Mouse (Mus musculus): ENCODE data around the gene Gramd1b. TPM values are rescaled to one million over a fixed set of nuclear protein-coding genes. Genes with fewer than 3 reads are reported as not detected.

Gramd1b gene
- total RNA-seq, 4 experiments from 2014 or later = 134 to 191 (median 158) TPM

DNA sequence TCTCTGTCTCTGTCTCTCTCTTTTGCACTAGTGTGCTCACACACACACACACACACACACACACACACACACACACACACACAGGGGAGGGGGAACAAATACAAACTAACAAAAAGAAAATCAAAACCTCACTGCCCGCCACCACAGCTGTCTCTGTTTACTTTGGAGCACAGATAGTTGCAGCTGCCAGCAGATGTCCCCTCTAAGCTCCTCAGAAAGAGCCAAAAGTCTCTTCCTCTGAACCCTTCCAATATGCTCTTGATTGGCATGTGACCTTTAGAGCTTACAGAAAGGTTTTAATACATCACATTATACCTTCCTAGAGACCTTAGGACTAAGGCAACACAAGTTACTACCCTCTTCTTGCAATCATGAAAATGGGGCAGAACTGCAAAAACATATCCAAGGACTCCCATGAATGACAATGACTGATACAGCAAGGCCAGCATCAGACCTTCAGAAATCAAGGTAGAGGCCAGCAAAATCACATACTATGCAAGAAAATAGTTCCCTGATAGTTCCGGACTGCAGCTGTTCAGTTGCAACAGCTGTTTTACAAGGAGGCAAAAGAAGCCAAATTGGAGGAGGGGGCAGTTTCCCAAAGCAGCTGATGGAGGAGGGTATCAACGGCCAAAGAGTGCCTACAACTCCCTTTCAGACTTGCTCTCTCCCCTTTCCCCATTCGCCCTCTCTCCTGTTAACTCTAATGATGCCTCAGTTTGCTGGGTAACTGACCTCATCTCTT lies 72.5 kb downstream of the Gramd1b start:
- no peak for DNase-seq (ENCODE audit: low spot score in 2 of 2)

DNA sequence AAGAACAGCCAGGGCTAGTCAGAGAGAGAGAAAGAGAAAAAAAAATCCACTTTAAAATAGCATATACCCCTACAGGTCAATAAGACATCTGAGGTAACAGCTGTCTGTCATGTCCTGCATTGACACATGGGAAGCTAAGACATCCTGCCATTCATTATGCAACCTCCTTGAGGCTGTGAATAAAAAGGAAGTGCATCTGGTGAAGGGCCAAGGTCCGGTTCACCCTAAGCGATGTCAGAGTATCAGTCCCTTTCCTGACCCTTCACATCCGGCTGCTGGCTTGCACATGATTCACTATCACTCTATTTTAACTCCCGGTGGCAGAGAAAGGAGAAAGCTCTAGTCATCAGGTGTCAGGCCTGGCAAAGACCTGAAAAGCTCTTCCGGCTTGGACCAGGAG lies 73.7 kb downstream of the Gramd1b start:
- DNase-seq (ENCODE audit: low spot score in 2 of 2) = no peak

- DNase-seq (ENCODE audit: low spot score in 2 of 2) = no peak
Observed at GRCm38 (mm10) chr9:40456191-40456590, 75.0 kb downstream of the Gramd1b start.

GRCm38 (mm10) chr9:40455336-40456185 lies 75.6 kb downstream of the Gramd1b start:
- DNase-seq (ENCODE audit: low spot score in 2 of 2) = no peak

GRCm38 (mm10) chr9:40455020-40455335 lies 76.2 kb downstream of the Gramd1b start:
- DNase-seq (ENCODE audit: low spot score in 2 of 2) = no peak

DNA sequence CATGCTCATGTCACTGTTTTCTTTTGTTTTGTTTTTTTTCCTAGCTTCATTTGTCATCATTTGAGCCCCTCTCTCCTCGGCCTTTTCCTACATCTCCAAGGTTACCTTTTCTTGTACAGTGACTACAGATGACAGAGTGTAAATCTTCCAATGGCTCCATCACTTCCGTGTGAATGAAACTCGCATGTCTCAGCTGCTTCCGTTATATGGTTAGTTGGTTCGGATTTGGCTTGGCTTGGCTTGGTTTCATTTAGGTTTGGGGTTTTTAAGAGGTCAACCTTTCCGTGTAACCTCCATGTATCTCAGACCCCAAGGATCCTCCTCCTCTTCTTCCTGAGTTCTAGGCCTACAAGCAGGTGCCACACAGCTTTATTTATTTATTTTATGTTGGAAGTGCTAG lies 77.3 kb downstream of the Gramd1b start:
- no peak for DNase-seq (ENCODE audit: low spot score in 2 of 2)

GRCm38 (mm10) chr9:40452208-40452607 lies 79.0 kb downstream of the Gramd1b start:
- DNase-seq (ENCODE audit: low spot score in 2 of 2) = no peak

- DNase-seq (ENCODE audit: low spot score in 2 of 2) = no peak
Observed at GRCm38 (mm10) chr9:40450776-40451175, 80.4 kb downstream of the Gramd1b start.

GRCm38 (mm10) chr9:40450417-40450714 lies 80.8 kb downstream of the Gramd1b start:
- no peak for DNase-seq (ENCODE audit: low spot score in 2 of 2)

DNA sequence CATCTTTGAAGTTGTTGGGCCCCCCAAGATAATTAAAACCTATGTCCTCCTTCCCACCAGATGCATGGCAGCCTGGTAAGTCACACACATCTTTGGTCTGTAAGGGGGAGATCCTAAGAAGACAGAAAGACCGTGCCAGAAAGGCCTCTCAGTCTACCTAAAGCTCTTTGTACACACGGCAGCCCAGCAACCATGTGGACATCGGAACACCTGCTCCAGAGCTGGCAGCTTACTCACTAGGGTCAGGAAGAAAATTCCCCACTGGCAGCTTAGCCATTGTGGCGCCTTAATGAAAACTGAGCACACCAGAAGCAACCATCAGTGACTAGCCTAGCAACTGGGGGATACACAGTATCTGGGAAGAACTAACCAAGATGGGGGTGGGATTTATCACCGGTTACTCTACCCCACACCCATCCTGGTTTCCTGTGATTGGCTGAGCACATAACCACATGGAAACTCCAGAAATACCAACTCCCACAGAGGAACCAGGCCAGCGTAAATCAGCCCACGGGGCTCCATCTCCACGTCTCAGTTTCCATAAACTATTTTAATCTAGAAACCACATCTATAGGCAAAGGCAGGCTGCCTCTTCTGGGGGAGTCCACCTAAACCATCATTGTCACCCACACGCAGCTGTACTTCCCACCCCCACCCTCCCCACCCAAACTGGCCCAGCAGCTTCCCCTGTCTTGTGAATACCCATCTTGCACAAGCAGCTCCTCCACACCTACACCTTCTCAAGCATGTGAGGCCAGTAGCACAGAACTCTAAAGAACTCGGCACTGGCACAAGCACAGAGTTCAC lies 81.4 kb downstream of the Gramd1b start:
- DNase-seq (ENCODE audit: low spot score in 2 of 2) = no peak

DNA sequence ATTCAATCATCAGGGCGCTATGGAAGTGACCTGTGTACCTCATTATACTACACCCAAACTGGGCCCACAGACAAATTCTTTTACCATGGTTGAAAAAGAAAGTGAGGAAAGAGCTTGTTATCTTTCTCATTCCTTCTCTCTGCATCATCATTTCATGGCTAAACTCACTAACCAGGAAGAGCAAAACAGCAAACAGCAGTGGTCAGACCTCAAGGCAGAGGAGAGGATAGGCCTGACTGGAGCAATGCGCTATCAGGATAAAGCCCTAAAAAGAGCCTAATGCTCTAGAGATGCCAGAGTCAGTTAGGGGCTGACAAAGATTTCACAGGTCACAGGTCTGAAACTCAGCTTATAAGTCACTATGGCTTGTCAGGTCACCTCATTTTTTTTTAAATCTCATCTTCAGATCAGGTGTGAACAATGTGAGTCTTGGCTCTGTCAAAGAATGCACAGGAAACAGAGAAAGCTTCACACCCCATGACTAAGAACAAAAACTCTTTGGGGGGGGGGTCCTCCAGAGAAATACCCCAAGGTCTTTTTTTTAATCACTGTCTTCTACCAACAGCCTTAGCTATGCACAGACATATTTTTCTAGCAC lies 82.4 kb downstream of the Gramd1b start:
- DNase-seq (ENCODE audit: low spot score in 2 of 2) = no peak

DNA sequence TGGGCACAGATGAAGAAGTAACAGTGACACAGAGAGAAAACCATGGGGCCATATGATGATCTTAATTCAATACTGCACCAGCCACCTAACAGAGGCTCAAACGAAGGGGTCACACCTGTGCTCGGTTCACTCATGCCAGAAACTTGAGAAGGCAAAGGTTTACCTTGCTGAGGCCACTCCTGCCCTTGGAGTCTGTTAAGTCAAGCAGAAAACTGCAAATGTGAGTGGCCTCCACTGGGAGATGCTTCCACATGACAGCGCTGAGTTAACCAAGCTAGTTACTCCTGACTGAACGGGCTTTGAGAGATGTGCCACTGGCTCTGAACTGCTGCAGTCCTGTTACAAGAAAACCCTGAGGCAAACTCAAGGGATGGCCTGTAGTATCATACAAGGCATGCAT lies 83.9 kb downstream of the Gramd1b start:
- DNase-seq (ENCODE audit: low spot score in 2 of 2) = no peak

GRCm38 (mm10) chr9:40444961-40445360 lies 86.2 kb downstream of the Gramd1b start:
- no peak for DNase-seq (ENCODE audit: low spot score in 2 of 2)

DNA sequence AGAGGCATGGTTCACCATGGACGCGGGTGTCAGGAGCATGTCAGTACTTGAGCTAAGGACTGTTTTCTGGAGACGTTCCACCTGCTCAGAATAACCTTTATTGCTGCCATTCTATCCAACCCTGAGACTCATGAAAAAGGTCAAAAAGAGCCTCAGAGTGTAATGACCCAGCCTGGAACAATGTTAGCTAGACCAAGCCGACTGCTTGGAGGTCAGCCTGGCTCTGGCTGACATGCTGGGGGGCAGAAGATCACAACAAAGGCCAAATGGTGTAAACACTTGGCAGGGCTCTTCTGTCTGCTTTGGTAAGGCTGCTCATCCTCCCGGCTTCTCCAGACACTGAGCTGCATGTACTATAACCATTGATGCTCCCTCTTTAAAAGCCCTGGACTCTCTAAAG lies 88.4 kb downstream of the Gramd1b start:
- no peak for DNase-seq (ENCODE audit: low spot score in 2 of 2)

- DNase-seq (ENCODE audit: low spot score in 2 of 2) = no peak
Observed at GRCm38 (mm10) chr9:40439973-40440687, 91.1 kb downstream of the Gramd1b start.

DNA sequence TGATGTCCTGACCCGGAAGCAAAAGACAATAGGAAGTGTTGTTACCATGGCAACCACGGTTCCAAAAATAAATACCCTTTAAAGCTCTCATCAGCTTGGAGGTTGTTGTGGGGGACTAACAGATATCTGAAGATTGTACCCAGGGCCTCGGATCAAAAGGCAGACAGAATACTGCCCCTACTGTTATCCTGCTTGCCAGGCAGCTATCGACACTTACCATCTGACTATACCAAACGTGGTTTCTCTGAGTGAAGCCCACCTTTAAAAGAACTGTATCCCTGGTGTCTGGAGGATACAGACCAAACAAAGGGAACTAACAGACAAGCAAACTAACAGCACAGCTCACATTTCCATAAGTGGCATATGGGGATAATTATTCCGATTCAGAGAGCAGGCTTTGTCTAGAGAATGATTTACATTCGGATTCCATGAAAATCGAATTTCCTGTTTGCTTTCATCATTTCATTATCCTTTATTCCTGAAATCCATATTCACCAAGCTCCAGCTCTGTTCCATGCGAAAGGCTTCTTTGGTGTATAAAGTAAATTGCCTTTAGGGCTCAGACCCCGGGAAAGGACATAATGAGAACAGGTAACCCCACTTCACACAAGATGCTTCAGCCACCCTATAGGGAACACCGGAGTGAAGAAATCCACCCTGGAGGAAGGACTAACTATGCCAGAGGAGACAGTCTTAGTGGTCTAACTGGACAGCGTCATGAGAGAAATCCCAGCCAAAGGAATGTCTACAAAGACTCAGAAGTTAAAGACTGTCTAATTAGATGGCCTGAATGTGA lies 92.3 kb downstream of the Gramd1b start:
- DNase-seq (ENCODE audit: low spot score in 2 of 2) = no peak

DNA sequence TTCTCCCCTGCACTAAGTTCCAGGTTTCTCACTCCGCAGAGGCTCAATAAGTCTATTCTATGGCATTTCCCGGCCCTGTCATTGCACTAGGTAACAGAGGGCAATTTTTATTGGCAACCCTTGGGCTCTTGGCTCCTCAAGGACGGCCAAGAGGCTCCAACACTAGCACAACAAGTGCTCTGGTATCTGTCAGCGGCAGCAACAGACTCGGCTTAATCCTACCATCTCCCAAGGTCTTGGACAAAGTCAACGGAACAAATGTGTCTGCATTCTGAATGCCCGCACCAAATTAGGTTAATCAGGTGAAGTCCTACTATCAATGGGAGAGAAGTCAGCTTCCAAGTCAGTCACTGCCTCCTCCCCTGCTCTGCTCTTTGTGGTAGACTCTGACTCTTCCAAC lies 93.3 kb downstream of the Gramd1b start:
- DNase-seq (ENCODE audit: low spot score in 2 of 2) = no peak

DNA sequence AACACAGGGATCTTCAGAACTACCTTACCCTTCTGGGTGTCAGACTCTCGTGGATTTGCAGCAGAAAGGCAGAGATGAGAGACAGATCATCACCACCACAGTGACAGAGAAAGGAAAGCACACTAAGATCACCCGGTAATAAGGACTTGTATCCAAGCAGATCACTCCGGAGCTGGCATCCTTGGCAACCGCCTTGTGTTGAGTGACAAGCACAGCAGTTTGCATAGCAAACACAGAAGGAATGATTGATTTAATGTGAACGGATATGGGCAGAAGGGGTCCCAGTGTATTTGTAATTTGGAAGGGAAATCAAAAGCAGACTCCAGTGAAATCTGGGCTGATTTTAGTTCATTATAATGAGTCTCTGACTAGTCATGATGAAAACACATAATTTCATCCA lies 97.9 kb downstream of the Gramd1b start:
- no peak for DNase-seq (ENCODE audit: low spot score in 2 of 2)

DNA sequence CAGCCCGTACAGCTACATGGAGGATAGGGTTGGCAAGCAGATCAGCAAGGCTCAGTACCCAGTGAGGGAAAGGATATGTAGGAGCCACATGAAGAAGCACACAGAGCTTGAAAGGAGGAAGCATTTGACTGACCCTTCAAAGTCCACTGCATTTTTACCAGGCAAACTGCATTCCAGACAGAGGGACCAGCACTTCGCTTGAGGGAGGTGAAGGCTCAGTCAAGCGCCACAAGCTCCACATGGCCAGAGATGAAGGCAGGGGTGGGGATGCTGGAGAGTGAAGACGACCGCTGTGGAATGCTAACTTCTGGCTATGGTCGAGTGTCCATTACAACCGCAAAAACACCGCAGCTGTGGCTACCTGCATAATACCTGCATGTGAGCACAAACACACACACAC lies 100.2 kb downstream of the Gramd1b start:
- DNase-seq (ENCODE audit: low spot score in 2 of 2) = no peak

DNA sequence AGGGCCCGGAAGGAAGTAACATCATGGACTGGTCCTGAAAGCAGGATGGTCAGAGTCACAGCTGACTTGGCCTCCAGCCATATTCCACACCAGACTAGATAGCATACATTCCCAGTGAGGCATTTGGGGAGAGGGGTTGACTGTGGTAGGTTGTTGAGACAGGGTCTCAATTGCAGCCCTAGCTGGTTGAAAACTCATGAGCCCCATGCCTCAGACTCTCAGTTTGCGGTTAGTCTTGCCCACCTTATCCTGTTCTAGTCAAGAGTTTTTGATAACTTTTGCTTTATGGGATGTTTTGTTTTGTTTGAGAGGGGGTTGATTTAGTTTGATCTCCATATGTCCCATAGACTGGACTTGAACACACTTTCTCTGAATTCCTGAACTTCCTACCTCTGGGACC lies 103.5 kb downstream of the Gramd1b start:
- DNase-seq (ENCODE audit: low spot score in 2 of 2) = no peak
